Mouse (Mus musculus) CH12.LX (cell line): Measurements from ENCODE around the gene Dnajc25. TPM values are rescaled to one million over a fixed set of nuclear protein-coding genes. Genes with fewer than 3 reads are reported as not detected.

Experiments used
- DNase-seq: peaks from one replicate; pipeline ENCODE4 v3.0.0-alpha.2; 2013; ENCODE audit errors: extremely low read depth
- H3K27ac ChIP-seq: 2 replicates; pipeline ENCODE4 v1.5.1; 2012; ENCODE audit warnings: low read depth, mild to moderate bottlenecking, control low read depth, moderate library complexity; ENCODE audit not compliant: insufficient read depth
- H3K27me3 ChIP-seq: replicated peaks from 2 replicates; pipeline ENCODE3; 2012; ENCODE audit warnings: inconsistent platforms
- H3K36me3 ChIP-seq, 2 experiments: replicated peaks in 1 of 2; 2 replicates each; pipeline versions ENCODE3 to v1.6.1; 2012; ENCODE audit warnings: inconsistent platforms in 1 of 2, low read length in 1 of 2, mild to moderate bottlenecking in 1 of 2, mixed read lengths in 1 of 2, moderate library complexity in 1 of 2; ENCODE audit not compliant: control insufficient read depth in 1 of 2, insufficient read depth in 1 of 2
- H3K4me1 ChIP-seq, 2 experiments: 2 replicates each; pipeline ENCODE4 v1.6.1; 2012; ENCODE audit warnings: inconsistent platforms in 1 of 2, moderate library complexity in 1 of 2; ENCODE audit not compliant: insufficient read depth in 2 of 2, control insufficient read depth in 1 of 2
- H3K4me2 ChIP-seq: 2 replicates; pipeline ENCODE4 v1.6.1; 2012; ENCODE audit warnings: low read depth, mild to moderate bottlenecking, control low read depth; ENCODE audit not compliant: poor library complexity, insufficient read depth, severe bottlenecking
- H3K4me3 ChIP-seq, 3 experiments: fragments of 150-350 bp in 1 of 3; sonication (generic) in 1 of 3; replicated peaks in 1 of 3; 2 replicates each; pipeline versions ENCODE3 to v1.5.1; 2011 to 2012; ENCODE audit warnings: low read depth in 2 of 3, low read length in 2 of 3, mild to moderate bottlenecking in 2 of 3, moderate library complexity in 2 of 3, control low read depth in 1 of 3, improper control_type of control experiment in 1 of 3, inconsistent platforms in 1 of 3, mixed read lengths in 1 of 3; ENCODE audit not compliant: poor library complexity in 1 of 3
- H3K79me2 ChIP-seq: replicated peaks from 2 replicates; pipeline ENCODE4 v1.6.1; 2012; ENCODE audit warnings: mild to moderate bottlenecking, moderate library complexity; ENCODE audit not compliant: control insufficient read depth, poor library complexity, insufficient read depth, severe bottlenecking; ENCODE audit errors: extremely low read depth
- H3K9ac ChIP-seq: 2 replicates; pipeline ENCODE4 v1.6.1; 2012; ENCODE audit warnings: low read depth, mild to moderate bottlenecking, control low read depth, moderate library complexity; ENCODE audit not compliant: insufficient read depth
- H3K9me3 ChIP-seq: replicated peaks from 2 replicates; pipeline ENCODE3; 2012; ENCODE audit warnings: low read length, inconsistent platforms, mixed read lengths
- BHLHE40 ChIP-seq: IDR thresholded peaks from 2 replicates; pipeline ENCODE4 v1.6.1; 2011; ENCODE audit warnings: mild to moderate bottlenecking, low read depth, low read length, improper control_type of control experiment
- CHD1 ChIP-seq: IDR thresholded peaks from 2 replicates; pipeline ENCODE4 v1.6.1; 2012; ENCODE audit warnings: low read depth, low read length, improper control_type of control experiment, inconsistent platforms
- CHD2 ChIP-seq: IDR thresholded peaks from 2 replicates; pipeline ENCODE4 v1.6.1; 2011; ENCODE audit warnings: low read length, improper control_type of control experiment
- CTCF ChIP-seq, 2 experiments: IDR thresholded peaks in 1 of 2; conservative IDR thresholded peaks in 1 of 2; 2 replicates each; pipeline ENCODE4 v1.5.1; 2011 to 2012; ENCODE audit warnings: low read depth in 2 of 2, low read length in 2 of 2, improper control_type of control experiment in 1 of 2, inconsistent platforms in 1 of 2, mild to moderate bottlenecking in 1 of 2, moderate library complexity in 1 of 2
- E2F4 ChIP-seq: IDR thresholded peaks from 2 replicates; pipeline ENCODE4 v1.6.1; 2011; ENCODE audit warnings: low read depth, low read length, improper control_type of control experiment; ENCODE audit not compliant: insufficient replicate concordance
- ELF1 ChIP-seq: IDR thresholded peaks from 2 replicates; pipeline ENCODE4 v1.6.1; 2014; ENCODE audit warnings: low read depth, mild to moderate bottlenecking, inconsistent platforms, low read length, improper control_type of control experiment
- EP300 ChIP-seq: IDR thresholded peaks from 2 replicates; pipeline ENCODE4 v1.6.1; 2011; ENCODE audit warnings: low read length, improper control_type of control experiment
- ETS1 ChIP-seq: conservative IDR thresholded peaks from 2 replicates; pipeline ENCODE4 v1.6.1; 2012; ENCODE audit warnings: low read depth, mild to moderate bottlenecking, inconsistent platforms, low read length, improper control_type of control experiment, moderate library complexity
- GABPA ChIP-seq: IDR thresholded peaks from 2 replicates; pipeline ENCODE4 v1.6.1; 2012; ENCODE audit warnings: low read depth, low read length, improper control_type of control experiment, inconsistent platforms; ENCODE audit not compliant: insufficient replicate concordance
- HCFC1 ChIP-seq: IDR thresholded peaks from 2 replicates; pipeline ENCODE4 v1.6.1; 2012; ENCODE audit warnings: low read depth, mild to moderate bottlenecking, inconsistent platforms, low read length, improper control_type of control experiment
- IRF4 ChIP-seq: IDR thresholded peaks from 2 replicates; pipeline ENCODE4 v1.6.1; 2014; ENCODE audit warnings: low read depth, mild to moderate bottlenecking, inconsistent platforms, low read length, improper control_type of control experiment
- JUN ChIP-seq: IDR thresholded peaks from 2 replicates; pipeline ENCODE4 v1.6.1; 2011; ENCODE audit warnings: low read depth, mild to moderate bottlenecking, low read length, improper control_type of control experiment, moderate library complexity; ENCODE audit not compliant: insufficient read depth
- JUND ChIP-seq: conservative IDR thresholded peaks from 2 replicates; pipeline ENCODE4 v1.6.1; 2011; ENCODE audit warnings: low read depth, low read length, improper control_type of control experiment
- KAT2A ChIP-seq: IDR thresholded peaks from 2 replicates; pipeline ENCODE4 v1.6.1; 2012; ENCODE audit warnings: low read length, improper control_type of control experiment, inconsistent platforms; ENCODE audit not compliant: insufficient replicate concordance
- MAFK ChIP-seq: IDR thresholded peaks from 2 replicates; pipeline ENCODE4 v1.6.1; 2011; ENCODE audit warnings: low read length, improper control_type of control experiment; ENCODE audit not compliant: insufficient replicate concordance
- MAX ChIP-seq: IDR thresholded peaks from 2 replicates; pipeline ENCODE4 v1.6.1; 2011; ENCODE audit warnings: low read length, improper control_type of control experiment
- MAZ ChIP-seq: IDR thresholded peaks from 2 replicates; pipeline ENCODE4 v1.6.1; 2012; ENCODE audit warnings: low read depth, mild to moderate bottlenecking, inconsistent platforms, low read length, improper control_type of control experiment, moderate library complexity
- MEF2A ChIP-seq: IDR thresholded peaks from 2 replicates; pipeline ENCODE4 v1.6.1; 2014; ENCODE audit warnings: low read depth, mild to moderate bottlenecking, inconsistent platforms, low read length, improper control_type of control experiment, borderline replicate concordance
- MXI1 ChIP-seq: IDR thresholded peaks from 2 replicates; pipeline ENCODE4 v1.6.1; 2011; ENCODE audit warnings: mild to moderate bottlenecking, low read depth, low read length, improper control_type of control experiment
- MYC ChIP-seq: IDR thresholded peaks from 2 replicates; pipeline ENCODE4 v1.6.1; 2011; ENCODE audit warnings: low read depth, mild to moderate bottlenecking, improper control_type of control experiment, low read length
- NELFE ChIP-seq: IDR thresholded peaks from 2 replicates; pipeline ENCODE4 v1.6.1; 2011; ENCODE audit warnings: low read depth, low read length, improper control_type of control experiment
- NRF1 ChIP-seq: IDR thresholded peaks from 2 replicates; pipeline ENCODE4 v1.6.1; 2014; ENCODE audit warnings: low read depth, mild to moderate bottlenecking, inconsistent platforms, low read length, improper control_type of control experiment, moderate library complexity
- PAX5 ChIP-seq: IDR thresholded peaks from 2 replicates; pipeline ENCODE4 v1.6.1; 2012; ENCODE audit warnings: low read length, inconsistent platforms, mixed read lengths
- POLR2A ChIP-seq: IDR thresholded peaks from 2 replicates; pipeline ENCODE4 v1.6.1; 2011; ENCODE audit warnings: low read depth, mild to moderate bottlenecking, improper control_type of control experiment, low read length
- POLR2AphosphoS2 ChIP-seq: IDR thresholded peaks from 2 replicates; pipeline ENCODE4 v1.6.1; 2011; ENCODE audit warnings: low read depth, low read length, improper control_type of control experiment
- RAD21 ChIP-seq: IDR thresholded peaks from 2 replicates; pipeline ENCODE4 v1.6.1; 2011; ENCODE audit warnings: low read depth, mild to moderate bottlenecking, low read length, improper control_type of control experiment, moderate library complexity
- RCOR1 ChIP-seq: conservative IDR thresholded peaks from 2 replicates; pipeline ENCODE4 v1.6.1; 2012; ENCODE audit warnings: low read depth, mild to moderate bottlenecking, inconsistent platforms, low read length, improper control_type of control experiment
- SIN3A ChIP-seq: IDR thresholded peaks from 2 replicates; pipeline ENCODE4 v1.6.1; 2012; ENCODE audit warnings: low read length, improper control_type of control experiment, inconsistent platforms
- SMC3 ChIP-seq: IDR thresholded peaks from 2 replicates; pipeline ENCODE4 v1.6.1; 2011; ENCODE audit warnings: low read depth, low read length, improper control_type of control experiment
- TBP ChIP-seq: conservative IDR thresholded peaks from 2 replicates; pipeline ENCODE4 v1.6.1; 2011; ENCODE audit warnings: low read depth, low read length, improper control_type of control experiment
- TCF12 ChIP-seq: IDR thresholded peaks from 2 replicates; pipeline ENCODE4 v1.6.1; 2014; ENCODE audit warnings: low read depth, mild to moderate bottlenecking, inconsistent platforms, low read length, improper control_type of control experiment
- UBTF ChIP-seq: IDR thresholded peaks from 2 replicates; pipeline ENCODE4 v1.6.1; 2012; ENCODE audit warnings: low read depth, mild to moderate bottlenecking, inconsistent platforms, low read length, improper control_type of control experiment, moderate library complexity
- USF1 ChIP-seq: IDR thresholded peaks from 2 replicates; pipeline ENCODE4 v1.6.1; 2014; ENCODE audit warnings: low read depth, mild to moderate bottlenecking, inconsistent platforms, low read length, improper control_type of control experiment
- USF2 ChIP-seq: conservative IDR thresholded peaks from 2 replicates; pipeline ENCODE4 v1.6.1; 2011; ENCODE audit warnings: low read depth, low read length, improper control_type of control experiment
- ZC3H11A ChIP-seq: IDR thresholded peaks from 2 replicates; pipeline ENCODE4 v1.6.1; 2012; ENCODE audit warnings: low read depth, mild to moderate bottlenecking, inconsistent platforms, low read length, improper control_type of control experiment
- ZKSCAN1 ChIP-seq: IDR thresholded peaks from 2 replicates; pipeline ENCODE4 v1.6.1; 2012; ENCODE audit warnings: low read depth, inconsistent platforms, low read length, improper control_type of control experiment, borderline replicate concordance
- ZMIZ1 ChIP-seq: IDR thresholded peaks from 2 replicates; pipeline ENCODE4 v1.6.1; 2012; ENCODE audit warnings: low read depth, mild to moderate bottlenecking, inconsistent platforms, low read length, improper control_type of control experiment
- ZNF384 ChIP-seq: IDR thresholded peaks from 2 replicates; pipeline ENCODE4 v1.6.1; 2012; ENCODE audit warnings: low read depth, low read length, improper control_type of control experiment, inconsistent platforms
- dilution Hi-C: fragments of 300-500 bp; cut with MboI; formaldehyde crosslinking; loops from 2 replicates; pipeline ENCODE4 v1.14.3; 2020; ENCODE audit warnings: low sequenced_read_pairs; ENCODE audit not compliant: extremely low pct_unique_long_range_greater_than_20kb, extremely low pct_ligation_motif_present
- in situ Hi-C: fragments of 300-500 bp; cut with MboI; formaldehyde crosslinking; loops from 3 replicates; pipeline ENCODE4 v1.14.3; 2019; ENCODE audit warnings: low sequenced_read_pairs, low pct_ligation_motif_present, low pct_unique_long_range_greater_than_20kb, mixed read lengths
- polyA plus RNA-seq: library from polyadenylated mRNA; unstranded; fragments of >175 nt; gene quantifications from 2 replicates; pipeline ENCODE4 v1.2.1, GENCODE M21; 2012; ENCODE audit warnings: low read depth; ENCODE audit not compliant: insufficient read length
- total RNA-seq, 2 experiments: library from RNA; depleted of rRNA; stranded (reverse); fragments of 300-350 nt in 1 of 2; fragments of >200 nt in 1 of 2; gene quantifications; 2 replicates each; pipeline ENCODE4 v1.2.3; 2012 to 2014

The Dnajc25 gene
- total and polyA plus RNA-seq, 3 experiments, result 2.7 to 7.0 (median 3.8) TPM

- Histone ChIP-seq H3K36me3 (no peaks in the 10 kb centered on the region), H3K4me3 (peak within 1 kb of the TSS; percentile 79 to 96 (median 93)), H3K9me3 (no peaks in the 10 kb centered on the region), H3K27ac (0 out of 2 replicates have a peak within 1 kb of the TSS, but pooled peaks have one; percentile 14), H3K9ac (peak within 1 kb of the TSS; percentile 92), H3K4me2 (peak within 1 kb of the TSS; percentile 79), H3K79me2 (peaks cover 10% of the 10 kb centered on the region), H3K27me3 (no peaks in the 10 kb centered on the region), H3K4me1 (peaks cover 10 to 50% of the 10 kb centered on the region in 2 experiments)
- TF ChIP-seq ZNF384 (no peak), ZMIZ1 (peak; percentile 62; the same call in 1 of the 2 replicates), GABPA (no peak), MAX (peak; percentile 60), MEF2A (peak; percentile 40; the same call in 1 of the 2 replicates), MAFK (no peak), JUN (no peak), EP300 (no peak), CHD1 (no peak), USF2 (no peak), RCOR1 (no peak), IRF4 (0 out of 2 replicates have a peak, but pooled peaks have one; percentile 10), ZKSCAN1 (no peak), MAZ (no peak), MXI1 (peak; percentile 96), TBP (no peak), ETS1 (no peak), ZC3H11A (no peak), SMC3 (no peak), UBTF (peak; percentile 80; the same call in 1 of the 2 replicates), POLR2A (peak; percentile 85), E2F4 (no peak), ELF1 (peak; percentile 93), NELFE (peak; percentile 86), USF1 (no peak), POLR2AphosphoS2 (no peak), TCF12 (peak; percentile 81; the same call in 1 of the 2 replicates), CHD2 (no peak), HCFC1 (peak; percentile 72), SIN3A (peak; percentile 98), RAD21 (no peak), KAT2A (no peak), NRF1 (peak; percentile 97), MYC (no peak), JUND (no peak), CTCF (conservative IDR thresholded peaks at IDR 0.05 in 1 of 2, IDR thresholded peaks at IDR 0.05 in 1 of 2; ENCODE audit: low read depth in 2 of 2, low read length in 2 of 2) (no peak), BHLHE40 (peak; percentile 36; the same call in 1 of the 2 replicates), PAX5 (no peak)
- in situ Hi-C loops (no loop called here), dilution Hi-C loops (no loop called here)
- peak; percentile 81 for DNase-seq
Observed at GRCm38 (mm10) chr4:59002948-59003805, 8.3 kb downstream of the Dnajc25 start, which contains the start of gene Gm20503. Gene Gm20503 (plus strand): TSS chr4:59003210.
